ENCODE assay signal across 10 mouse cellular contexts in genomic region chr10:95144414-95145130, GRCm38 (mm10).
DNase-seq lines count a peak whose midpoint lies in the region; ATAC-seq and TF ChIP-seq lines count a peak whose summit lies in the region.
"Had no signal": no experiment of that assay in that cellular context is flagged by ENCODE, and none has a peak within 500 bp of the region (broad histone marks: within the 10 kb centered on the region; RNA-seq: fewer than 3 reads in every experiment).

No protein-coding gene starts in this region.

- no peaks in the 10 kb centered on the region for H3K27me3 ChIP-seq in kidney, adult 2 months (replicated peaks; ENCODE audit: control insufficient read depth, insufficient read depth, low read length)
- no peaks in the 10 kb centered on the region for H3K27me3 ChIP-seq in kidney, embryonic 14.5 days (ENCODE audit: control insufficient read depth, insufficient read depth, low read length)
- no peaks in the 10 kb centered on the region for H3K27me3 ChIP-seq in forebrain, embryonic 10.5 days (ENCODE audit: poor library complexity, severe bottlenecking)
- no peaks in the 10 kb centered on the region for H3K27me3 ChIP-seq in heart, postnatal 0 days (ENCODE audit: control insufficient read depth, insufficient read depth, low read length)
- no peaks in the 10 kb centered on the region for H3K27me3 ChIP-seq in neural tube, embryonic 13.5 days
- H3K27me3 ChIP-seq: limb, embryonic 15.5 days had no signal

- no peak overlapping the region for H3K9ac ChIP-seq in kidney, embryonic 14.5 days (ENCODE audit: low read depth, low read length)
- no peak overlapping the region for H3K9ac ChIP-seq in heart, postnatal 0 days (replicated peaks; ENCODE audit: low read depth, low read length)
- peak overlapping the region; percentile 49; the same call in 1 of the 2 replicates for H3K9ac ChIP-seq in neural tube, embryonic 13.5 days
- H3K9ac ChIP-seq: limb, embryonic 15.5 days had no signal

- H3K9me3 ChIP-seq in kidney, embryonic 14.5 days (ENCODE audit: control insufficient read depth, low read length) = no peaks in the 10 kb centered on the region
- H3K9me3 ChIP-seq in forebrain, embryonic 10.5 days = no peaks in the 10 kb centered on the region
- no peaks in the 10 kb centered on the region for H3K9me3 ChIP-seq in heart, postnatal 0 days (replicated peaks; ENCODE audit: control insufficient read depth, low read length)
- no peaks in the 10 kb centered on the region for H3K9me3 ChIP-seq in neural tube, embryonic 13.5 days
- H3K9me3 ChIP-seq: G1E; limb, embryonic 15.5 days had no signal

- TF ChIP-seq POLR2A in kidney, adult 2 months (IDR thresholded peaks at IDR 0.05; ENCODE audit: low read depth, low read length) = no peak

- ATAC-seq in kidney, embryonic 14.5 days (ENCODE audit: low FRiP score, low TSS enrichment) = no peak
- no peak for ATAC-seq in heart, postnatal 0 days (ENCODE audit: insufficient read depth, low read depth)
- ATAC-seq in neural tube, embryonic 13.5 days (ENCODE audit: low read depth) = no peak

- 74% methylated on average over 6 of the region's 6 CpGs for WGBS in kidney, adult 2 months
- WGBS in kidney, embryonic 14.5 days = 40% methylated on average over 6 of the region's 6 CpGs
- 60% methylated on average over 6 of the region's 6 CpGs for WGBS in forebrain, embryonic 10.5 days
- 76% methylated on average over 6 of the region's 6 CpGs for WGBS in heart, postnatal 0 days
- WGBS in neural tube, embryonic 13.5 days = 57% methylated on average over 6 of the region's 6 CpGs

- no peak overlapping the region for H3K4me3 ChIP-seq in kidney, adult 2 months (ENCODE audit: insufficient read depth, low read depth, low read length)
- no peak overlapping the region for H3K4me3 ChIP-seq in kidney, embryonic 14.5 days (ENCODE audit: low read length)
- no peak overlapping the region for H3K4me3 ChIP-seq in forebrain, embryonic 10.5 days
- H3K4me3 ChIP-seq in heart, postnatal 0 days (ENCODE audit: low read depth, low read length) = no peak overlapping the region
- H3K4me3 ChIP-seq in neural tube, embryonic 13.5 days = no peak overlapping the region
- H3K4me3 ChIP-seq: limb, embryonic 15.5 days had no signal

- no peaks in the 10 kb centered on the region for H3K36me3 ChIP-seq in kidney, adult 2 months (ENCODE audit: control insufficient read depth, insufficient read depth, low read length)
- H3K36me3 ChIP-seq in kidney, embryonic 14.5 days (ENCODE audit: control insufficient read depth, insufficient read depth, low read length) = no peaks in the 10 kb centered on the region
- no peaks in the 10 kb centered on the region for H3K36me3 ChIP-seq in forebrain, embryonic 10.5 days (replicated peaks)
- no peaks in the 10 kb centered on the region for H3K36me3 ChIP-seq in heart, postnatal 0 days (replicated peaks; ENCODE audit: control insufficient read depth, insufficient read depth, low read length)
- H3K36me3 ChIP-seq in neural tube, embryonic 13.5 days = no peaks in the 10 kb centered on the region
- H3K36me3 ChIP-seq: G1E; limb, embryonic 15.5 days had no signal

- peaks cover 21% of the 10 kb centered on the region for H3K4me1 ChIP-seq in kidney, adult 2 months (ENCODE audit: control insufficient read depth, insufficient read depth, low read length)
- H3K4me1 ChIP-seq in kidney, embryonic 14.5 days (ENCODE audit: control insufficient read depth, insufficient read depth, low read length) = peaks cover 38% of the 10 kb centered on the region
- peaks cover 48% of the 10 kb centered on the region for H3K4me1 ChIP-seq in forebrain, embryonic 10.5 days
- peaks cover 70% of the 10 kb centered on the region for H3K4me1 ChIP-seq in heart, postnatal 0 days (ENCODE audit: control insufficient read depth, insufficient read depth)
- H3K4me1 ChIP-seq in neural tube, embryonic 13.5 days (replicated peaks) = peaks cover 52% of the 10 kb centered on the region

- no peak for TF ChIP-seq EP300 in heart, postnatal 0 days (IDR thresholded peaks at IDR 0.05; ENCODE audit: low read depth)

- TF ChIP-seq CTCF in kidney, adult 2 months (conservative IDR thresholded peaks at IDR 0.05; ENCODE audit: insufficient read depth, insufficient read length, low read depth, low read length) = no peak
- no peak for TF ChIP-seq CTCF in heart, postnatal 0 days (IDR thresholded peaks at IDR 0.05; ENCODE audit: low read depth)

- H3K27ac ChIP-seq in kidney, adult 2 months (ENCODE audit: insufficient read depth, low read depth, low read length) = no peak overlapping the region
- H3K27ac ChIP-seq in kidney, embryonic 14.5 days (ENCODE audit: low read depth, low read length) = no peak overlapping the region
- H3K27ac ChIP-seq in forebrain, embryonic 10.5 days = peak overlapping the region; percentile 75
- peak overlapping the region; percentile 87 for H3K27ac ChIP-seq in heart, postnatal 0 days (ENCODE audit: low read depth)
- H3K27ac ChIP-seq in neural tube, embryonic 13.5 days (replicated peaks) = peak overlapping the region; percentile 87

- DNase-seq in kidney, adult 2 months = peak; percentile 43
- no peak for DNase-seq in forebrain, embryonic 10.5 days (ENCODE audit: extremely low spot score, low spot score)
- DNase-seq in heart, postnatal 0 days (ENCODE audit: low spot score) = no peak
- DNase-seq in MN1 (ENCODE audit: low spot score) = no peak
- no peak for DNase-seq in left cerebral cortex, adult 8-10 months (ENCODE audit: low spot score in 2 of 2)
- DNase-seq: adrenal gland, postnatal 25 days had no signal

- no peak overlapping the region for H3K4me2 ChIP-seq in kidney, embryonic 14.5 days (replicated peaks; ENCODE audit: low read depth, low read length)
- no peak overlapping the region for H3K4me2 ChIP-seq in heart, postnatal 0 days (ENCODE audit: low read depth, low read length)
- H3K4me2 ChIP-seq in neural tube, embryonic 13.5 days = no peak overlapping the region
- H3K4me2 ChIP-seq: limb, embryonic 15.5 days had no signal

Comparison
In these comparisons a context has a peak if more than half of its experiments do, and no peak if none do; other contexts are left out.
1. H3K27ac ChIP-seq: peak in forebrain, embryonic 10.5 days (single experiment), heart, postnatal 0 days (single experiment) and neural tube, embryonic 13.5 days (single experiment); none in kidney, adult 2 months (single experiment) and kidney, embryonic 14.5 days (single experiment).